Mouse (Mus musculus) layer of hippocampus, postnatal 36 days (tissue): ENCODE data around the gene Pid1. TPM values are rescaled to one million over a fixed set of nuclear protein-coding genes. Genes with fewer than 3 reads are reported as not detected.

Source experiments
- DNase-seq, 2 experiments: peaks; one replicate each; pipeline ENCODE4 v3.0.0; 2022
- microRNA-seq, 2 experiments: library from miRNA; unstranded; fragments of <30 nt; microRNA quantifications; one replicate each; pipeline ENCODE4 v1.2.0; 2021
- total RNA-seq, 2 experiments: library from RNA; stranded (reverse); gene quantifications; 2 replicates each; pipeline ENCODE4 v1.2.3; 2021

Gene Pid1
- total RNA-seq, 2 experiments from 2014 or later: 33.8 to 38.5 TPM

GRCm38 (mm10) chr1:84025746-84026145 is 338.2 kb downstream of the Pid1 start:
- DNase-seq: no peak

GRCm38 (mm10) chr1:84012871-84013375 is 351.1 kb downstream of the Pid1 start:
- no peak for DNase-seq

GRCm38 (mm10) chr1:84002630-84003029 is 361.4 kb downstream of the Pid1 start:
- DNase-seq: no peak

Small RNAs within 50 kb of the gene (microRNA-seq; reads per million reads assigned to microRNA genes)
- 0 reads per million in 2 experiments for gene Mir6353
